Mouse (Mus musculus): ENCODE results near the gene Tox2. TPM values are rescaled to one million over a fixed set of nuclear protein-coding genes. Genes with fewer than 3 reads are reported as not detected.

Tox2 gene
- polyA plus RNA-seq, 1 experiment, result 12.1 TPM

GRCm38 (mm10) chr2:163261362-163262054 lies 58.6 kb downstream of the Tox2 start:
- 87% methylated on average over 6 of the region's 6 CpGs for WGBS
- no peaks in the 10 kb centered on the region for H3K36me3 ChIP-seq (ENCODE audit: control insufficient read depth, insufficient read depth, low read length)
- no peaks in the 10 kb centered on the region for H3K4me1 ChIP-seq (ENCODE audit: control insufficient read depth, insufficient read depth, insufficient read length)
- no peak for TF ChIP-seq POLR2A (IDR thresholded peaks at IDR 0.05; ENCODE audit: low read depth, low read length)
- no peaks in the 10 kb centered on the region for H3K27me3 ChIP-seq (ENCODE audit: control insufficient read depth, insufficient read depth, low read length)
- H3K27ac ChIP-seq (ENCODE audit: insufficient read depth, low read length), result no peak overlapping the region
- no peak for DNase-seq (ENCODE audit: low read depth in 1 of 2, low spot score in 2 of 2)
- no peak overlapping the region for H3K4me3 ChIP-seq (ENCODE audit: extremely low read depth, insufficient read depth, insufficient read length)

DNA sequence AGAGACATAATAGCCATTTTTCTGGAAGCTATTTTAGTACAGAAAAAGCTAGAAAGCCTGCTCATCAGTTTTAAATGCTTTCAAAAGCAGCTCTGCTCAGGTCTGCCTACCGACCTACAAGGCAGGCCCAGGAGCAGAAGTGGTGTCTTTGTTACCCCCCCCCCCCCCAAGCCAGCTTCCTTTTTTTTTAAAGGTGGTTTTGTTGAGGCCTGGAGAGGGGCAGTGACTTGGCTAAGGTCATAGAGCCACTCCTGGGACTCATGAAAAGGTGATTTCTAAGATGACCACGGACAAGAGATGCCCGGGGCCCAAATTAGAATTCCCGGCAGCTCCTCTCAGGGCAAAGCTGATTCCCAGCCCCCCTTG lies 59.1 kb downstream of the Tox2 start:
- no peak overlapping the region for H3K27ac ChIP-seq (ENCODE audit: insufficient read depth, low read length)

GRCm38 (mm10) chr2:163267097-163267496 lies 64.2 kb downstream of the Tox2 start:
- H3K4me3 ChIP-seq (ENCODE audit: extremely low read depth, insufficient read depth, insufficient read length), result no peak overlapping the region
- H3K36me3 ChIP-seq (ENCODE audit: control insufficient read depth, insufficient read depth, low read length), result no peaks in the 10 kb centered on the region
- H3K27ac ChIP-seq (ENCODE audit: insufficient read depth, low read length), result no peak overlapping the region
- no peak for TF ChIP-seq CTCF (IDR thresholded peaks at IDR 0.05; ENCODE audit: extremely low read depth, insufficient read depth, insufficient read length, insufficient replicate concordance)
- TF ChIP-seq POLR2A (IDR thresholded peaks at IDR 0.05; ENCODE audit: low read depth, low read length), result no peak
- no peaks in the 10 kb centered on the region for H3K27me3 ChIP-seq (ENCODE audit: control insufficient read depth, insufficient read depth, low read length)
- H3K4me1 ChIP-seq (ENCODE audit: control insufficient read depth, insufficient read depth, insufficient read length), result no peaks in the 10 kb centered on the region
- DNase-seq (ENCODE audit: low read depth in 1 of 2, low spot score in 2 of 2), result no peak

More for the DNA sequence above, 59.1 kb downstream of the Tox2 start:
- TF ChIP-seq CTCF (IDR thresholded peaks at IDR 0.05; ENCODE audit: extremely low read depth, insufficient read depth, insufficient read length, insufficient replicate concordance) (no peak), POLR2A (IDR thresholded peaks at IDR 0.05; ENCODE audit: low read depth, low read length) (no peak)
- H3K36me3 ChIP-seq (ENCODE audit: control insufficient read depth, insufficient read depth, low read length), result no peaks in the 10 kb centered on the region
- no peaks in the 10 kb centered on the region for H3K27me3 ChIP-seq (ENCODE audit: control insufficient read depth, insufficient read depth, low read length)
- 66% methylated on average over 4 of the region's 4 CpGs for WGBS
- no peak for DNase-seq (ENCODE audit: low read depth in 1 of 2, low spot score in 2 of 2)
- no peak overlapping the region for H3K4me3 ChIP-seq (ENCODE audit: extremely low read depth, insufficient read depth, insufficient read length)
- no peaks in the 10 kb centered on the region for H3K4me1 ChIP-seq (ENCODE audit: control insufficient read depth, insufficient read depth, insufficient read length)

DNA sequence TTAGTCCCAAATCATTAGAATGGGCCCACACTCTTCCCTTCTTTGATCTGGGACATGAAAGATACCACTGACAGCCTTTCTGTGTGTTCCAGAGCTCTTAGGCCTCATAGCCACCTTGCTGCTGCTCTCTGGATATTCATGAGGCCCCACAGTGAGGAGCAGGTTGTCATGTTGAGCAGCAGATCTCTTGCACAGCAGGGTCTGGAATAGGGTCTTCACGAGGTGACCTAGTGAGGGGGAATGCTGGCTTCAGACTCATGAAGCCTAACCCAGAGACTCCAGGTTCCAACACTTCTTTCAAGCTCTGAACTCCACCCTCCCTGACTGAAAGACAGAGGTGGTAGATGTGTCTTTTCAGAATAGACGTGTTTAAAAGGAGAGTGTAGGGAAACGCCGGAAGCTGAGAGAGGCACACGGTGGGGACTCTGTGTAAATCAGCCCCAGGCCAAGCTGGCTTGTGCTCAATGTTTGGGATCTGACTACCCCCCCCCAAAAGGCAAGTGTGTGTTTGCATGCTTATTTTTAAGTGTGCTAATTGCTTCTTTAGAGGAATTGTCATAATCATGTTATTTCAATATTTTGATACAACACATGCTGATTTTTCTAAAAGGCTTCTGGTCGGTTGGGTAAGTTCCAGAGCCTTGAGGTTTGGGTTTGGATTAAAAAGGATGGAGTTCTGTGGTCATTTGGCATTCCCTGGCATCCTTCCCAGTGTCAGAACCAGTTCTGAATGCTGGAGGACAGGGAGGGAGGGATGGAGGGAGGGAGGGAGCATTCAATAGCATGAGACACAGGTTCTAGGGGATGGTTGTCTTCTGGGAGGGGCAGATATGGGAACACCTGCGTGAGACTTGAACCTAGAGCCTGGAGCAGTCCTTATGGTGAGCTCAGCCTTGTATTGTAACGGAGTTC lies 68.9 kb downstream of the Tox2 start:
- no peaks in the 10 kb centered on the region for H3K4me1 ChIP-seq (ENCODE audit: control insufficient read depth, insufficient read depth, insufficient read length)
- WGBS, result 77% methylated on average over 8 of the region's 8 CpGs
- H3K4me3 ChIP-seq (ENCODE audit: extremely low read depth, insufficient read depth, insufficient read length), result no peak overlapping the region
- H3K27ac ChIP-seq (ENCODE audit: insufficient read depth, low read length), result no peak overlapping the region
- H3K27me3 ChIP-seq (ENCODE audit: control insufficient read depth, insufficient read depth, low read length), result no peaks in the 10 kb centered on the region
- no peak for TF ChIP-seq CTCF (IDR thresholded peaks at IDR 0.05; ENCODE audit: extremely low read depth, insufficient read depth, insufficient read length, insufficient replicate concordance)
- TF ChIP-seq POLR2A (IDR thresholded peaks at IDR 0.05; ENCODE audit: low read depth, low read length), result no peak
- no peaks in the 10 kb centered on the region for H3K36me3 ChIP-seq (ENCODE audit: control insufficient read depth, insufficient read depth, low read length)
- DNase-seq (ENCODE audit: low read depth in 1 of 2, low spot score in 2 of 2), result no peak

DNA sequence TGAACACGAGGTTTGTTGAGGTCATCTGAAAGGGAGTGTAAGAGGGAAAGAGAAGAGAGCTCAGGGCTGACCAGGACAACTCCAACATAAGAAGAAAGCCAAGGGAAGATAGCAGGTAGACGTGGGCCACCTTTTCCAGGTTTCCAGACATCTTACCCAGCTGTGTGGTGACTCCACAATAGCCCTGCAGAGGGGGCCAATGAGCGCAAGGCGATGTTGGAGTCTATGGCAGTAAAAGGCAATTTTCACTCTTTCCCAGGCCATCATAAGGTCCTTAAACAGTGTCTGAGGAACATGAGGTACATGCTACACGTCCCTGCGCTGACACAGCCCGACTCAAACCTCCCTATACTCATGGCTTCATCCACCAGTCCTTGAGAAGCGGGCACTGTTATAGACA lies 70.9 kb downstream of the Tox2 start:
- Histone ChIP-seq H3K4me1 (ENCODE audit: control insufficient read depth, insufficient read depth, insufficient read length) (no peaks in the 10 kb centered on the region), H3K27ac (ENCODE audit: insufficient read depth, low read length) (no peak overlapping the region), H3K36me3 (ENCODE audit: control insufficient read depth, insufficient read depth, low read length) (no peaks in the 10 kb centered on the region), H3K27me3 (ENCODE audit: control insufficient read depth, insufficient read depth, low read length) (no peaks in the 10 kb centered on the region; the same call in 1 of the 2 replicates), H3K4me3 (ENCODE audit: extremely low read depth, insufficient read depth, insufficient read length) (no peak overlapping the region)
- TF ChIP-seq CTCF (IDR thresholded peaks at IDR 0.05; ENCODE audit: extremely low read depth, insufficient read depth, insufficient read length, insufficient replicate concordance) (no peak), POLR2A (IDR thresholded peaks at IDR 0.05; ENCODE audit: low read depth, low read length) (no peak)
- no peak for DNase-seq (ENCODE audit: low read depth in 1 of 2, low spot score in 2 of 2)
- 77% methylated on average over 8 of the region's 8 CpGs for WGBS

DNA sequence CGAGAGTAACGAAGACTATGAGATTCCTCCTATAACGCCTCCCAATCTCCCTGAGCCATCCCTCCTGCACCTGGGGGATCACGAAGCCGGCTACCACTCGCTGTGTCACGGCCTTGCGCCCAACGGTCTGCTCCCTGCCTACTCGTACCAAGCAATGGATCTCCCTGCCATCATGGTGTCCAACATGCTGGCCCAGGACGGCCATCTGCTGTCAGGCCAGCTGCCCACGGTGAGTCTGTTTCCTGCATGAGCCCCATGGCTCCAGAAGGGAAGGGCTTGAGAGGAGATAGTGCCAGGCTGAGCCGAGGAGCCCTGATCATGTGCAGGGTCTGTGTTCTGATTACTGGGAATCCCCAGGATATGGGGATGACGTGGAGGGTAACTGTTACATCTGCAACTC lies 73.1 kb downstream of the Tox2 start:
- DNase-seq (ENCODE audit: low read depth in 1 of 2, low spot score in 2 of 2), result no peak
- 91% methylated on average over 14 of the region's 14 CpGs for WGBS
- Histone ChIP-seq H3K27ac (ENCODE audit: insufficient read depth, low read length) (no peak overlapping the region), H3K27me3 (ENCODE audit: control insufficient read depth, insufficient read depth, low read length) (no peaks in the 10 kb centered on the region; the same call in 1 of the 2 replicates), H3K36me3 (ENCODE audit: control insufficient read depth, insufficient read depth, low read length) (no peaks in the 10 kb centered on the region), H3K4me3 (ENCODE audit: extremely low read depth, insufficient read depth, insufficient read length) (no peak overlapping the region), H3K4me1 (ENCODE audit: control insufficient read depth, insufficient read depth, insufficient read length) (no peaks in the 10 kb centered on the region)
- TF ChIP-seq POLR2A (IDR thresholded peaks at IDR 0.05; ENCODE audit: low read depth, low read length), result no peak
- TF ChIP-seq CTCF (IDR thresholded peaks at IDR 0.05; ENCODE audit: extremely low read depth, insufficient read depth, insufficient read length, insufficient replicate concordance), result no peak

DNA sequence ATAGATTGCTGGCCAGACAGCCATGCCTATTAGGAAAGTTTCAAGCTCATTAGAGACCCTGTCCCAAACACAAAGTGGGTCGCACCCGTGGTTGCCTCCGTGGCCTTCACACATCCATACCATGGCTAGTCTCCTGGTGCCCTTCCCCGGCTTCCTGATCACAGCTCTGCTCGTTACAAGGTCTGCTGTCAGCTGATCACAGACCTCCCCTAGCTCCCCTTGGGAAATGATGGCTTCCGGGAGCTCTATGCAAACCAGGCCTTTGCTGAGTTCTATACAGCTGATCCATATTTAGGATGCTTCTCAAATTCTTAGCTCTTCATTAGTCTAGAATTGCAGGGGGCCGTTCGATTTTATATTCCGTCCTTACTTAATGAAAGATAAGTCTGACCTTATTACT lies 75.1 kb downstream of the Tox2 start:
- 66% methylated on average over 9 of the region's 9 CpGs for WGBS
- DNase-seq (ENCODE audit: low read depth in 1 of 2, low spot score in 2 of 2), result no peak
- Histone ChIP-seq H3K36me3 (ENCODE audit: control insufficient read depth, insufficient read depth, low read length) (no peaks in the 10 kb centered on the region), H3K27me3 (ENCODE audit: control insufficient read depth, insufficient read depth, low read length) (no peaks in the 10 kb centered on the region; the same call in 1 of the 2 replicates), H3K4me3 (ENCODE audit: extremely low read depth, insufficient read depth, insufficient read length) (no peak overlapping the region), H3K4me1 (ENCODE audit: control insufficient read depth, insufficient read depth, insufficient read length) (no peaks in the 10 kb centered on the region), H3K27ac (ENCODE audit: insufficient read depth, low read length) (no peak overlapping the region)
- no peak for TF ChIP-seq CTCF (IDR thresholded peaks at IDR 0.05; ENCODE audit: extremely low read depth, insufficient read depth, insufficient read length, insufficient replicate concordance)
- no peak for TF ChIP-seq POLR2A (IDR thresholded peaks at IDR 0.05; ENCODE audit: low read depth, low read length)
